Comparison of ENCODE assay signal across 18 mouse cellular contexts in genomic region chr6:148142421-148142820, GRCm38 (mm10).
A peak's percentile ranks its signal among the peaks of the same experiment; 100 is the strongest.
DNase-seq lines count a peak whose midpoint lies in the region; ATAC-seq and TF ChIP-seq lines count a peak whose summit lies in the region.
"Had no signal": no experiment of that assay in that cellular context is flagged by ENCODE, and none has a peak within 500 bp of the region (broad histone marks: within the 10 kb centered on the region; RNA-seq: fewer than 3 reads in every experiment).

No protein-coding gene starts in this region.

- no peak overlapping the region for H3K4me2 ChIP-seq in liver, postnatal 0 days (ENCODE audit: low read depth, low read length)
- no peak overlapping the region for H3K4me2 ChIP-seq in forebrain, embryonic 16.5 days (ENCODE audit: low read length)

- peak; percentile 91 for DNase-seq in liver, adult 2 months (ENCODE audit: extremely low read depth, low read depth, low spot score)
- DNase-seq in liver, postnatal 0 days, result no peak
- DNase-seq in fat pad, adult 2 months (ENCODE audit: extremely low read depth, low read depth, low spot score), result peak; percentile 4
- DNase-seq: adrenal gland, adult 2 months; adrenal gland, adult 8-10 months; adrenal gland, postnatal 10 days; adrenal gland, postnatal 14 days; adrenal gland, postnatal 25 days; adrenal gland, postnatal 36 days; B cell, adult 2 months; cerebellum, adult 11 months; cerebellum, adult 11-12 months; cerebellum, adult 18-20 months had no signal

- no peaks in the 10 kb centered on the region for H3K36me3 ChIP-seq in liver, adult 2 months (ENCODE audit: control insufficient read depth, insufficient read depth, low read length)
- H3K36me3 ChIP-seq in liver, postnatal 0 days (replicated peaks; ENCODE audit: insufficient read depth, low read length), result no peaks in the 10 kb centered on the region
- no peaks in the 10 kb centered on the region for H3K36me3 ChIP-seq in forebrain, embryonic 16.5 days (ENCODE audit: control insufficient read depth, insufficient read depth)
- H3K36me3 ChIP-seq: G1E had no signal

- TF ChIP-seq POLR2A in liver, adult 2 months (IDR thresholded peaks at IDR 0.05; ENCODE audit: extremely low read depth, insufficient read depth, low read length), result no peak

- no peak overlapping the region for H3K4me3 ChIP-seq in liver, adult 2 months (ENCODE audit: insufficient read depth, low read depth, low read length)
- no peak overlapping the region for H3K4me3 ChIP-seq in liver, postnatal 0 days (ENCODE audit: low read depth, low read length)
- H3K4me3 ChIP-seq in forebrain, embryonic 16.5 days (replicated peaks; ENCODE audit: low read length), result no peak overlapping the region

- no peaks in the 10 kb centered on the region for H3K79me2 ChIP-seq in liver, adult 2 months (ENCODE audit: control insufficient read depth, insufficient read depth, low read length)

- ATAC-seq in liver, postnatal 0 days, result no peak
- no peak for ATAC-seq in forebrain, embryonic 16.5 days
- ATAC-seq: activated CD4-positive, CD25-positive, alpha-beta regulatory T cell, adult 4 months; CD4-positive, CD25-positive, alpha-beta regulatory T cell, adult 4 months; Patski had no signal

- TF ChIP-seq EP300 in liver, postnatal 0 days (IDR thresholded peaks at IDR 0.05; ENCODE audit: low read depth), result no peak

- no peak for TF ChIP-seq CTCF in liver, adult 2 months (IDR thresholded peaks at IDR 0.05; ENCODE audit: low read depth, low read length)
- no peak for TF ChIP-seq CTCF in liver, postnatal 0 days (IDR thresholded peaks at IDR 0.05; ENCODE audit: low read depth)

- H3K9ac ChIP-seq in liver, adult 2 months (ENCODE audit: low read depth, low read length), result no peak overlapping the region
- H3K9ac ChIP-seq in liver, postnatal 0 days (replicated peaks), result no peak overlapping the region
- no peak overlapping the region for H3K9ac ChIP-seq in forebrain, embryonic 16.5 days (replicated peaks; ENCODE audit: low read depth, low read length)

- H3K4me1 ChIP-seq in liver, adult 2 months (ENCODE audit: control insufficient read depth, insufficient read depth, low read length), result peaks cover 5% of the 10 kb centered on the region
- H3K4me1 ChIP-seq in liver, postnatal 0 days (ENCODE audit: insufficient read depth), result no peaks in the 10 kb centered on the region
- no peaks in the 10 kb centered on the region for H3K4me1 ChIP-seq in forebrain, embryonic 16.5 days (replicated peaks; ENCODE audit: control insufficient read depth, insufficient read depth, low read length)

- peaks cover 3% of the 10 kb centered on the region for H3K9me3 ChIP-seq in liver, postnatal 0 days (ENCODE audit: low read length)
- 0 out of 2 replicates have a peak, but pooled peaks cover 4% of the 10 kb centered on the region for H3K9me3 ChIP-seq in forebrain, embryonic 16.5 days (ENCODE audit: control insufficient read depth, low read length)
- H3K9me3 ChIP-seq: G1E had no signal

- no peaks in the 10 kb centered on the region for H3K27me3 ChIP-seq in liver, adult 2 months (ENCODE audit: control insufficient read depth, insufficient read depth, low read length)
- no peaks in the 10 kb centered on the region for H3K27me3 ChIP-seq in liver, postnatal 0 days (ENCODE audit: insufficient read depth, low read length)
- H3K27me3 ChIP-seq in forebrain, embryonic 16.5 days (replicated peaks; ENCODE audit: control insufficient read depth, insufficient read depth, low read length), result no peaks in the 10 kb centered on the region

- peak overlapping the region; percentile 78 for H3K27ac ChIP-seq in liver, adult 2 months (replicated peaks; ENCODE audit: insufficient read depth, low read depth, low read length)
- H3K27ac ChIP-seq in liver, postnatal 0 days (ENCODE audit: low read depth), result no peak overlapping the region
- H3K27ac ChIP-seq in forebrain, embryonic 16.5 days (ENCODE audit: low read length), result no peak overlapping the region

- 19% methylated on average over 1 of the region's 1 CpGs for WGBS in liver, adult 2 months
- 75% methylated on average over 1 of the region's 1 CpGs for WGBS in liver, postnatal 0 days (ENCODE audit: insufficient replicate concordance)
- WGBS in forebrain, embryonic 16.5 days, result 95% methylated on average over 1 of the region's 1 CpGs
